Mouse (Mus musculus): ENCODE measurements around the gene Stx11.

GRCm38 (mm10) chr10:12977787-12978212 lies 13.7 kb upstream of the Stx11 start:
- TF ChIP-seq CTCF (IDR thresholded peaks at IDR 0.05; ENCODE audit: low read depth), result no peak
- TF ChIP-seq EP300 (IDR thresholded peaks at IDR 0.05; ENCODE audit: low read depth), result no peak

Data from liver, postnatal 0 days (tissue).